Comparison of ENCODE assay signal across 14 mouse cellular contexts in genomic region chr12:112822676-112823075, GRCm38 (mm10). TPM values are rescaled to one million over a fixed set of nuclear protein-coding genes. Genes with fewer than 3 reads are reported as not detected.
DNase-seq lines count a peak whose midpoint lies in the region; ATAC-seq and TF ChIP-seq lines count a peak whose summit lies in the region.
"Had no signal": no experiment of that assay in that cellular context is flagged by ENCODE, and none has a peak within 500 bp of the region (broad histone marks: within the 10 kb centered on the region; RNA-seq: fewer than 3 reads in every experiment).

No protein-coding gene starts in this region.

- H3K4me2 ChIP-seq in limb, embryonic 15.5 days = no peak overlapping the region
- no peak overlapping the region for H3K4me2 ChIP-seq in liver, postnatal 0 days (ENCODE audit: low read depth, low read length)
- H3K4me2 ChIP-seq: forebrain, embryonic 15.5 days; hindbrain, embryonic 12.5 days; midbrain, embryonic 13.5 days had no signal

- no peak overlapping the region for H3K9ac ChIP-seq in heart, adult 2 months (ENCODE audit: low read depth, low read length)
- H3K9ac ChIP-seq in limb, embryonic 15.5 days = no peak overlapping the region
- no peak overlapping the region for H3K9ac ChIP-seq in liver, postnatal 0 days (replicated peaks)
- H3K9ac ChIP-seq: forebrain, embryonic 15.5 days; hindbrain, embryonic 12.5 days; midbrain, embryonic 13.5 days had no signal

- TF ChIP-seq EP300 in heart, adult 2 months (IDR thresholded peaks at IDR 0.05; ENCODE audit: insufficient read depth, low read depth, low read length) = no peak
- TF ChIP-seq EP300 in liver, postnatal 0 days (IDR thresholded peaks at IDR 0.05; ENCODE audit: low read depth) = no peak

- peak overlapping the region; percentile 69 for H3K27ac ChIP-seq in heart, adult 2 months
- 0 out of 2 replicates have a peak overlapping the region, but pooled peaks have one; percentile 51 for H3K27ac ChIP-seq in limb, embryonic 15.5 days
- no peak overlapping the region for H3K27ac ChIP-seq in limb, embryonic 10.5 days
- 0 out of 2 replicates have a peak overlapping the region, but pooled peaks have one; percentile 44 for H3K27ac ChIP-seq in liver, postnatal 0 days (ENCODE audit: low read depth)
- H3K27ac ChIP-seq: hindbrain, embryonic 12.5 days; midbrain, embryonic 13.5 days had no signal

- H3K4me1 ChIP-seq in heart, adult 2 months (ENCODE audit: control insufficient read depth, insufficient read depth, low read length) = peaks cover 21% of the 10 kb centered on the region
- H3K4me1 ChIP-seq in limb, embryonic 15.5 days = peaks cover 33% of the 10 kb centered on the region
- H3K4me1 ChIP-seq in limb, embryonic 10.5 days = peaks cover 24% of the 10 kb centered on the region
- H3K4me1 ChIP-seq in liver, postnatal 0 days (ENCODE audit: insufficient read depth) = peaks cover 46% of the 10 kb centered on the region

- H3K79me2 ChIP-seq in heart, adult 2 months (replicated peaks; ENCODE audit: control insufficient read depth, insufficient read depth, low read length) = peaks cover 2% of the 10 kb centered on the region; the same call in 1 of the 2 replicates

- peaks cover 9% of the 10 kb centered on the region for H3K36me3 ChIP-seq in heart, adult 2 months (ENCODE audit: control insufficient read depth, insufficient read depth, low read length)
- peaks cover 73% of the 10 kb centered on the region for H3K36me3 ChIP-seq in limb, embryonic 15.5 days
- H3K36me3 ChIP-seq in limb, embryonic 10.5 days = peaks cover 98% of the 10 kb centered on the region
- H3K36me3 ChIP-seq in liver, postnatal 0 days (replicated peaks; ENCODE audit: insufficient read depth, low read length) = peaks cover 77% of the 10 kb centered on the region

- H3K27me3 ChIP-seq in heart, adult 2 months (ENCODE audit: control insufficient read depth, insufficient read depth, low read length) = no peaks in the 10 kb centered on the region
- no peaks in the 10 kb centered on the region for H3K27me3 ChIP-seq in limb, embryonic 15.5 days
- no peaks in the 10 kb centered on the region for H3K27me3 ChIP-seq in limb, embryonic 10.5 days (ENCODE audit: low read depth, poor library complexity, severe bottlenecking)
- no peaks in the 10 kb centered on the region for H3K27me3 ChIP-seq in liver, postnatal 0 days (ENCODE audit: insufficient read depth, low read length)
- H3K27me3 ChIP-seq: forebrain, embryonic 15.5 days; hindbrain, embryonic 12.5 days; midbrain, embryonic 13.5 days had no signal

- TF ChIP-seq CTCF in heart, adult 2 months (IDR thresholded peaks at IDR 0.05) = no peak
- no peak for TF ChIP-seq CTCF in liver, postnatal 0 days (IDR thresholded peaks at IDR 0.05; ENCODE audit: low read depth)

- DNase-seq in heart, adult 2 months = no peak
- no peak for DNase-seq in heart, adult 8-10 months (ENCODE audit: low spot score)
- DNase-seq in limb, embryonic 10.5 days (ENCODE audit: low spot score) = no peak
- DNase-seq in R1 (ENCODE audit: low read depth, low spot score) = peak; percentile 46
- no peak for DNase-seq in liver, postnatal 0 days
- no peak for DNase-seq in kidney, postnatal 10 days
- DNase-seq: cerebellum, adult 9-11 months; gastrocnemius, postnatal 10 days; layer of hippocampus, adult 9-11 months had no signal

- H3K9me3 ChIP-seq in limb, embryonic 15.5 days = no peaks in the 10 kb centered on the region
- no peaks in the 10 kb centered on the region for H3K9me3 ChIP-seq in limb, embryonic 10.5 days (replicated peaks)
- no peaks in the 10 kb centered on the region for H3K9me3 ChIP-seq in liver, postnatal 0 days (ENCODE audit: low read length)
- H3K9me3 ChIP-seq: forebrain, embryonic 15.5 days; hindbrain, embryonic 12.5 days; midbrain, embryonic 13.5 days had no signal

- 42% methylated on average over 2 of the region's 2 CpGs for WGBS in heart, adult 2 months
- 66% methylated on average over 2 of the region's 2 CpGs for WGBS in limb, embryonic 15.5 days
- 84% methylated on average over 2 of the region's 2 CpGs for WGBS in limb, embryonic 10.5 days
- 66% methylated on average over 2 of the region's 2 CpGs for WGBS in liver, postnatal 0 days (ENCODE audit: insufficient replicate concordance)

- intact Hi-C loops in heart, adult 2 months (cut with DNase I) = no loop called here

- H3K4me3 ChIP-seq in heart, adult 2 months = no peak overlapping the region
- H3K4me3 ChIP-seq in limb, embryonic 15.5 days = no peak overlapping the region
- no peak overlapping the region for H3K4me3 ChIP-seq in limb, embryonic 10.5 days
- H3K4me3 ChIP-seq in liver, postnatal 0 days (ENCODE audit: low read depth, low read length) = no peak overlapping the region
- H3K4me3 ChIP-seq: forebrain, embryonic 15.5 days; hindbrain, embryonic 12.5 days; midbrain, embryonic 13.5 days had no signal

- no peak for ATAC-seq in limb, embryonic 15.5 days (ENCODE audit: insufficient number of reproducible peaks, low FRiP score, low TSS enrichment, low read depth)
- ATAC-seq in liver, postnatal 0 days = no peak
- ATAC-seq: forebrain, embryonic 15.5 days; midbrain, embryonic 13.5 days had no signal

- no peak for TF ChIP-seq POLR2A in heart, adult 2 months (IDR thresholded peaks at IDR 0.05; ENCODE audit: insufficient read depth, low read depth, low read length)

RNA-seq across cellular contexts. Expression of gene Cdca4, which starts 6.5 kb away (rescaled TPM):
- 1 to 10 TPM; 5.3 to 6.6 TPM for total RNA-seq in heart, adult 2 months (2021)
- polyA plus RNA-seq in heart, adult 2 months (2012; rRNA removed) = 7.6 and 10.0 TPM in 2 replicates
- total RNA-seq in heart, adult 8-10 months (2022) = 1 to 10 TPM; 5.6 to 6.5 (median 6.2) TPM
- 105 TPM in 2 replicates for polyA plus RNA-seq in limb, embryonic 15.5 days (2015; fragmentation: Nextera tagmentation; extraction: Ambion mirVana)
- 204 and 206 TPM in 2 replicates for polyA plus RNA-seq in limb, embryonic 10.5 days (2016; fragmentation: Nextera tagmentation; extraction: Ambion mirVana)
- polyA plus RNA-seq in liver, postnatal 0 days (2015; fragmentation: Nextera tagmentation; extraction: Ambion mirVana) = 29.8 and 30.4 TPM in 2 replicates

RNA-seq across cellular contexts. Expression of gene Clba1, which starts 13.9 kb away (rescaled TPM):
- total RNA-seq in heart, adult 2 months (2021) = 1 to 10 TPM; 1.7 to 3.1 TPM
- 2.0 and 2.8 TPM in 2 replicates for polyA plus RNA-seq in heart, adult 2 months (2012; rRNA removed)
- total RNA-seq in heart, adult 8-10 months (2022) = 1 to 10 TPM; 1.8 to 4.3 (median 2.4) TPM
- polyA plus RNA-seq in limb, embryonic 15.5 days (2015; fragmentation: Nextera tagmentation; extraction: Ambion mirVana) = 5.9 and 6.4 TPM in 2 replicates
- 7.9 and 8.4 TPM in 2 replicates for polyA plus RNA-seq in limb, embryonic 10.5 days (2016; fragmentation: Nextera tagmentation; extraction: Ambion mirVana)
- 0.69 TPM in 2 replicates for polyA plus RNA-seq in liver, postnatal 0 days (2015; fragmentation: Nextera tagmentation; extraction: Ambion mirVana)

RNA-seq across cellular contexts. Expression of gene Ahnak2, which starts 20.2 kb away (rescaled TPM):
- total RNA-seq in heart, adult 2 months (2021) = 10 to 100 TPM; 14.8 to 15.7 TPM
- 5.4 and 7.5 TPM in 2 replicates for polyA plus RNA-seq in heart, adult 2 months (2012; rRNA removed)
- total RNA-seq in heart, adult 8-10 months (2022) = 10 to 100 TPM; 19.3 to 24.6 (median 20.6) TPM
- 9.4 and 9.8 TPM in 2 replicates for polyA plus RNA-seq in limb, embryonic 15.5 days (2015; fragmentation: Nextera tagmentation; extraction: Ambion mirVana)
- 0.15 and 0.18 TPM in 2 replicates for polyA plus RNA-seq in limb, embryonic 10.5 days (2016; fragmentation: Nextera tagmentation; extraction: Ambion mirVana)
- 0.22 and 0.36 TPM in 2 replicates for polyA plus RNA-seq in liver, postnatal 0 days (2015; fragmentation: Nextera tagmentation; extraction: Ambion mirVana)

RNA-seq across cellular contexts. Expression of gene Gpr132, which starts 45.4 kb away (rescaled TPM):
- under 1 TPM; 0.29 to 0.36 TPM for total RNA-seq in heart, adult 2 months (2021)
- 1.00 and 2.0 TPM in 2 replicates for polyA plus RNA-seq in heart, adult 2 months (2012; rRNA removed)
- under 1 TPM; 0.25 to 0.52 (median 0.33) TPM for total RNA-seq in heart, adult 8-10 months (2022)
- 0.20 and 0.41 TPM in 2 replicates for polyA plus RNA-seq in limb, embryonic 15.5 days (2015; fragmentation: Nextera tagmentation; extraction: Ambion mirVana)
- 0.11 TPM in 1 of 2 replicates, not detected in the other for polyA plus RNA-seq in limb, embryonic 10.5 days (2016; fragmentation: Nextera tagmentation; extraction: Ambion mirVana)
- 0.26 and 0.34 TPM in 2 replicates for polyA plus RNA-seq in liver, postnatal 0 days (2015; fragmentation: Nextera tagmentation; extraction: Ambion mirVana)
- total RNA-seq: left cerebral cortex, postnatal 25 days had no signal
- polyA plus RNA-seq: forebrain, embryonic 15.5 days; hindbrain, embryonic 12.5 days; midbrain, embryonic 13.5 days had no signal
